Mouse (Mus musculus): ENCODE measurements at regions not wholly inside any gene's neighbourhood (a gene's known extent, or its start where the extent isn't known, plus 50 kb on each side); places are given as distances from the start of the nearest gene placed in this dataset.

DNA sequence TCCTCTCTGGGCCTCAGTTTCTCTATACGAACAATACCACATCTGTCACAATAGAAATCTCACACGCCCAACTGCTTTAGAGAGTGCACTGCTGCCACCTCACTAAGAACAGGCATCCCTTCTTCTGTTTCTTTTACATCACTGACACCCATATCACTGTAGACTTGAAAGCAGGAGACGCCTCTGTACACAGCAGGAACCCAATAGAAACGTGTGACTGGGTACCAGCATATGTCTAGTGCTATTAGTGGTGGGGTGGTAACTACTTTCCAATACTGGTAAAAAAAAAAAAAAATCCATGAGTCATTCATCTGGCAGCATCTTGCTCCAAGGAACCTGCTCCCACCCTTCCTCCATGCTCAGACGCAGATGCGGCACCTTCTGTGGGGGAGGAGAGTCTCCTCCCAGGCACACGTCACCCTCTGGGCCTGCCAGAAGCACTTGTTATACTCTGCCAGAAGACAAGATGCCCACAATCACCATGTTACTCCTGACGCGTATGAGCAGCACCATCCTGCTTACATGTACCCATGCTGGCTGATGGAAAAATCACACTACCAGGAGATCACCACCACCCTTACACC, 151.3 kb upstream of the Plxna4 start:
- no peak for DNase-seq (ENCODE audit: low read depth, low spot score)

- DNase-seq (ENCODE audit: low read depth, low spot score): no peak
Observed at GRCm38 (mm10) chr6:32728706-32729105, 140.7 kb upstream of the Plxna4 start.

DNA sequence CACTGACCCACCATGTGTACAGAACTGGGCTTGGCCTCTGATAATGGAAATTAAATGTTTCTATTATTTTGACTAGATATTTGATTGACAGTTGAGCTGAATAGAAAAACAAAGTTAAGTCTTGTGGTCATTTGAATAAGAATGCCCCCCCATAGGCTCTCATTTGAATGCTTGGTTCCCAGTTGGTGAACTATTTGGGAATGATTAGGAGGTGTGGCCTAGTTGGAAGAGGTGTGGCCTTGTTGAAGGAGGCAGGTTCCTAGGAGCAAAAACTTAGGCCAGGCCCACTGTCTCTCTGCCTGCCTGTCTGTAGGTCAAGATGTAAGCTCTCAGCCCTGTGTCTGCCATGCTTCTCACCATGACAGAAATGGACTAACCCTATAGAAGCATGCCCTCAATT, 138.6 kb upstream of the Plxna4 start:
- DNase-seq (ENCODE audit: low read depth, low spot score): no peak

DNA sequence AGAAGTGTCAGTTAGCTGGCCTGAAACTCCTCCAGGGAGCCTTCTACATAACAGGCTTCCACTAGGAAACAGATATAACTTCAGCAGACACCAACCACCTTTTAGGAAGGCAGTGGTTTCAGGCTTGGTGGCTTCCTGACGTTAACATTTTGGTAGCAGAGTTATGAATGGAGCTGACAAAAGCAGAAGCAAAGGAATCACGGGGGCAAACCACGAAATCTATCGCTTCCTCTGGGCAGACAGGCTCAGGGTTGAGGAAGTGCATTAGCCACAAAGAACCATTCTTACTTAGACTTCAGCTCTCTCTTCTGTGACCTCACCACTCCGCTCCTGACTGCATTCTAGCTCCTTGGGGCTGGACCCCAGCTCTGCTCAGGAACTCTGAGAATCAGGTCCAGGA, 129.9 kb upstream of the Plxna4 start:
- no peak for DNase-seq (ENCODE audit: low read depth, low spot score)

- no peak for DNase-seq (ENCODE audit: low read depth, low spot score)
Observed at GRCm38 (mm10) chr6:32715137-32715536, 127.1 kb upstream of the Plxna4 start.

DNA sequence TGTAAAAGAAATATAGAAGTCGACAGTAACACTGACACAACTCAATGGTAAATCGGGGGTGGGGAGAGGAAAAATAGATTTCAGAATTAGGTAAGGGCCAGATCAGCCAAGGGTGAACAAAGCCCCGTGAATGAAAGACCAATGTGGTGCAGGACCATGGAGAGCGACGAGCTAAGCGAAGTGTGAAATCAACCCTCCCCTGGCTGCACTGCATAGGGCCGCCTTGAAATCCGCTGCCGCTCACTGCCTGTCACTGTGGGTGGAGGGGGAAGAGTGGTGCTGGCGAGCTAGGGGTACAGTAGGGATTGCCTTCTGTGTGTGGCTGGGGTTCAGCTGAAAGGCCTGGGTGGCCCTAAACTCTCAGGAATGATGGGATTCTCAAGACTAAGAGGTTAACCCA, 122.2 kb upstream of the Plxna4 start:
- no peak for DNase-seq (ENCODE audit: low read depth, low spot score)

DNA sequence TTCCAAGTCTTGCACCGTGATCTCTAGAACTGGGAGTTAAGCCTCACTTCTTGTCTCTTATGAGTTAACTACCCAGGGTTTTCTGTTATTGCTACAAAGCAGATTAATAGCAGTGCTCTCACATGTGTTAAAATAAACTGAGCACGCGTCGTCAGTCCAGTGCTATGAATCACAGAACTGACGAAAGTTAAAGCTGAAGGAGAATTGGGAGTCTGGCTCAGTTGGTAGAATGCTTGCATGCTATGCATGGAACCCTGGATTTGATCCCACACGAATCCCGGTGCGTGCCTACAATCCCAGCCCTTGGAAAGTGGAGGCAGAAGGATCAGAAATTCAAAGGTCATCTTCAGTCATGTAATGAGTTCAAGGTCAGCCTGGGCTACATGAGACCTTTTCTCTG, 121.6 kb upstream of the Plxna4 start:
- DNase-seq (ENCODE audit: low read depth, low spot score): peak; percentile 6

- no peak for DNase-seq (ENCODE audit: low read depth, low spot score)
Observed at GRCm38 (mm10) chr6:32707417-32707816, 119.4 kb upstream of the Plxna4 start.

DNA sequence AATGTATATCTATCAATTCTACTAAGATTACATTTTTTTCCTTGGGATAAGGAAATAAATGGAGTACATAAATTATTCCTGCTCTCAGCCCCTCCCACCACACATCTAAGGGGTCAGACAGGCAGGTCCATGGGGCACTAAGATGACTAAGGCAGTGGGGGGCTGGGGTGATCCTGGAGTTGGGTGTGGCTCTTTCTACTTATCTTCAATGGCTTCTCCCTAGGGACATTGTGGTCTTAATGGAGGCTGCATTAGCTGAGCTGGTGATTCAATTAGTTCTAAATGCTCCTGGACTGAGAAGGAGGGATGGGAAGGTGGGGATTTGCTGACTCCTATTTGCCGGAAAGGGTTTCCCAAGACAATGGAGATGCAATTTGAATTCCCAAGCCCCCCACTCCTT, 118.4 kb upstream of the Plxna4 start:
- DNase-seq (ENCODE audit: low read depth, low spot score): no peak

GRCm38 (mm10) chr6:32703466-32703865, 115.5 kb upstream of the Plxna4 start:
- no peak for DNase-seq (ENCODE audit: low read depth, low spot score)

DNA sequence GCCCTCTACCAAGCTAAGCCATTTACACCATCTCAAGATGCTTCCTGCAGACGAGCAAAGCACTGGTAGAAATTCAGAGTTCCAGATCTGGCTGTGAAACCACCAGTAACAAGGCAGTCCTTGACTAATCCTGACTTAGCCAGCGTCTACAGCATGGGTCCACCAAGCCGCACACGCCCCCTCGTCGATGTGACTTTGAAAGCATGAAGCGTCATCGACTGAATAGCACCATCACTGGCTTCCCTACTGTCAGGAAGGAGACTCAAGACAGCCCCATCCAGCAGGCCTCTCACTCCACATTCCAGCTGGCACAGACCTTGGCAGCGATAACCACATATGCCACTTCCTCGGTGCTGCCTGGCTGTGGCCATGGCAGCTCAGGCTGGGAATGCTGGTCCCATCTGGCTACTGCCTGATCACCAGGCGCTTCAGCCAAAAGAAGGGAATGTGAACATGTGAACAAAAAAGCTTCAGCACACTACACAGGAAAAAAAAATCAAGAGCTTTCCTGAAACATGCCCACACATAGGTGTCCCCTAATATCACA, 114.3 kb upstream of the Plxna4 start:
- DNase-seq (ENCODE audit: low read depth, low spot score): no peak

DNA sequence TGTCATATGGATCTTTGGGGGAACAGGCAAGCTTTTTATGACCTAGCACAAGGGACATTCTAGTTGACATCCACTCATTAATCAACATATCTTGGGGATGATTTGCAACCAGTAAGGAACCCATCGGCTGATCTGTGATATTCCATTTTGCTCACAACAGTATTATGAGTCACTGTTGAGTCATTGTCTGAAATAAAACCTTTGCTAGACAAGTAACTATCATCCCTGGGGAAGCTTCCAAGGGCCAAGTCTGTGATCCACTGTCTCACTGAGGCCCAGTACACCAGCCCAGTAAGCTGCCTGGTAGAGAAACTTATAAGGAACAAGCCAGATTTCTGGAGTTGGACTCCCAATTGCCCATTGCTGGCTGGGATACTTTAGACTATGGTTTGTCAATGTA, 111.8 kb upstream of the Plxna4 start:
- no peak for DNase-seq (ENCODE audit: low read depth, low spot score)

- no peak for DNase-seq (ENCODE audit: low read depth, low spot score)
Observed at GRCm38 (mm10) chr6:32697771-32698270, 109.8 kb upstream of the Plxna4 start.

- DNase-seq (ENCODE audit: low read depth, low spot score): no peak
Observed at GRCm38 (mm10) chr6:32696037-32696436, 108.0 kb upstream of the Plxna4 start.

GRCm38 (mm10) chr6:32672552-32672951, 84.6 kb upstream of the Plxna4 start:
- no peak for DNase-seq (ENCODE audit: low read depth, low spot score)

DNA sequence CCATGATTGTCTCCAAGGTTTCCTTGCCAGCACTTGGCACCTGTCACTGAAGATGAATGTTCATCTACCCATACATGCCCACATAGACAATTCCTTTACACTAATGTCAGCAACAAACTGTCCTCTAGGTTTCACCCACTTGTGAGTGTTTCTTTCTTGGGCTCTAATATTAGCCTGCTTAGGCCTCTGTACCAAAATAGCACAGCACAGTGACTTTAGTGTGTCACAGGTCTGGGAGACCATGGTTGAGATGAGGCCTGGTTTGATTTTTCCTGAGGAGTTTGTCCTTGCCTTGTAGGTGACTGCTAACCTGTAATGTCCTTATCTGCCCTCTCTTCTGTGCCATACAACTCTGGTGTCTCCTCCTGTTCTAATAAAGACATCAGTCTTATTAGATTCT, 71.8 kb upstream of the Plxna4 start:
- no peak for DNase-seq (ENCODE audit: low read depth, low spot score)

DNA sequence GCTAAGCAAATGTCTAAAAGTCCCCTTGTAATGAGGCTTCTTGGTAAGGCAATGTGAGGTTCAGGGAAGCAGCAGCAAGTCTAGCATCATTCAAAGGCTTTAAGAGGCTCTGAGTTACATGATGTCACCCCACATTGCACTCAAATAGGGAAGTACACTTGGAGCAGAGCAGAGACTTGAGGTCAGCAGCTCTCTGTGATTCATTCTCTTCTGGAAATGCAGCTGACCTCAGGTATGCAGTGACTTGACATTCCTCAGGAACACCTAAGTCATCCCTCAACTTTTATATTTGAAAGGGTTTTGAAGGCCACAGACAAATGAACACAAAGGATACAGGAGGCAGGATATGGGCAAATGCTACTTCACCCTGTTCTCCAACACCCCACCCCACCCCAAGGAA, 69.4 kb upstream of the Plxna4 start:
- DNase-seq (ENCODE audit: low read depth, low spot score): no peak

GRCm38 (mm10) chr6:32654188-32654587, 66.2 kb upstream of the Plxna4 start:
- no peak for DNase-seq (ENCODE audit: low read depth, low spot score)

DNA sequence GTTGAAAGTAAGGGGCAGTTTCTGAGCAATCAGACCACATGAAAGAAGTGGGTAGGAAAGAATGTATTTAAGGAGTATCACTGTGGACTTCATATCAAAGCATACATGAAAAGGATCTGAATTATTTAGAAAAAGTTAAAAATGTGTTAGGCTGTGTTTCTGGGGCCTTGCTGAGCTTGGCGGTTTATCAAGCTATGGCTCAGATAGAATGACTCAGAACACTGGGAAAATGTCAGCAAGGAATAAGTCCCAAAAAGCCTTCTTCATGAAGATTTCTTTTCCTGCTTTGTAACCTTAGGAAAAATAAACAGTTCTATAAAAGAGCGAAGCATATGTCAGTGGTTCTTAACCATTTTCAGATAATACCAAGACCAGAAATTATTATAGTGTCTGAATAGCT, 56.0 kb upstream of the Plxna4 start:
- DNase-seq (ENCODE audit: low read depth, low spot score): no peak

- no peak for DNase-seq (ENCODE audit: low read depth, low spot score)
Observed at GRCm38 (mm10) chr6:32638843-32639242, 50.9 kb upstream of the Plxna4 start.

All from CD4-positive helper T cell, adult 2 months (primary cell).